Mouse (Mus musculus) mouse embryonic stem cell (cell line): ENCODE data around the gene Parp4.

Experiments used
- in situ Hi-C, 2 experiments: fragments of 300-500 bp; cut with MboI; formaldehyde crosslinking; loops; 1 replicate in 1 of 2; 3 replicates in 1 of 2; pipeline ENCODE4 v1.14.3; 2019 to 2020; ENCODE audit warnings: low sequenced_read_pairs in 2 of 2, low pct_unique_long_range_greater_than_20kb in 1 of 2, mixed read lengths in 1 of 2; ENCODE audit not compliant: unreplicated experiment in 1 of 2

Parp4 gene

DNA sequence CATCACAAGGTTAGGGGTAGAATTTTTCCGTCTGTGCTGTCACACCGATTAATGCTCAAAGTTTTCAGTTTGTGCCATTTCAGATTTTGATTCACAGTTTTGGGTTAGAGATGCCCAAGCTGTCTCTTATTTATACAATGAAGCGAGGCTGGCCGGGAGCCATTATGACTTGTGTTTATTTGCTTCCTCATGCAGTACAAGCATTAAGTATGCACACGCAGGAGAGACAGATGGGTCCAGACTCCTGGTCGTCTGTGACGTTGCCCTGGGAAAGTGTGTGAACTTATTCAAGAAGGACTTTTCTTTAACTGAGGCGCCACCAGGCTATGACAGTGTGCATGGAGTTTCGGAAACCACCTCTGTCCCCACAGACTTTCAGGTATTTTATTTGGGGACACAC lies 26.6 kb downstream of the Parp4 start:
- in situ Hi-C loops = no loop called here

DNA sequence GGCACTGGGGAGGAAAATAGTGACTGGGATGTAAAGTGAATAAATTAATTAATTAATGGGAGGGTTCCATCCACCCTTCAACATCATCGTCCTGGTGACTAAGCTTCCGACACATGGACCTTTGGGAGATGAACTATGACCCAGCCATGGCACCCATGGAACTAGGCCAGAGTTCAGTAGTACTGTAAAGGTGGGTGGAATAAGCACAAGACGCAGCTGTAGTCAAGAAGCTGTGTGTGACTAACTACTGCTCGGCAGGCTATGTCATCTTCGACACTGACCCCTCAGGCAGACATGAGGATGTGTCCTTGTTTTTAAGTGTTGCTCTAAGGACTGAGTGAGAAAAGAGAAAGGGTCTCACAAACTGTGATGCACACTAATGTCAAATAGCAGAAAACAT lies 29.0 kb downstream of the Parp4 start:
- in situ Hi-C loops = no loop called here

DNA sequence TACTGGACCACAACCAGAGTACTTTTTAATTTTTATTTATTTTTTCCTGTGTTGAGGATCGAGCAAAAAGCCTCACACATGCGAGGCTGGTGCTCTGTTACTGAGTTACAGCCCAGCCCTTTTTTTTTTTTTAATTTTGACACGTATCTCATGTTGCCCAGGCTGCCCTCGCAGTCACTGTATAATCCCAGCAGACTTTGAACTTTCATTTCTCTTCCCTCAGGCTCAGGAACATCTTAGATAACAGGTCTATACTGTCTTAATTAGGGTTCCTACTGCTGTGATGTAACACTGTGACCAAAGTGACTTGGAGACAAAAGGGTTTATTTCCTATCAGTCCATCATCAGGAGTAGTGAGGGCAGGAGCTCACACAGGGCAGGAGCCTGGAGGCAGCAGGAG lies 29.7 kb downstream of the Parp4 start:
- in situ Hi-C loops = no loop called here

DNA sequence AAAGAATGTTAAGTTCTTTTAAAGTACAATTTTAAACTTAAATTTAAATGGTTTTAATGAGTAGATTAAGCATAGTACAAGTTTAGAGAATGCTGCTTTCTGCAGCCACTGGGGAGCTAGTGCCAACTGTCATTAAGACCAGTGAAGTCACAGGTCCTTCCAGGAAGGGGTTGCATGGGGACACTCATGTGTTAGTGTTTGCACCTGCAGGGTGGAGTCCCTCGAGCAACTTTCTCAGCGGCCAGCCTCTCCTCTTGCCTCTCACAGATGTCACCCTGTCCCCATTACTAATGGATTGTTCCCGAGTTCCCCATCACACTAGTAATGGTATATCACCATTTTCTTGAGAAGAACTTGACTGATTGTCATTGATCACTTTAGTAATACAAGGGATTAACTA lies 37.8 kb downstream of the Parp4 start:
- in situ Hi-C loops = no loop called here

DNA sequence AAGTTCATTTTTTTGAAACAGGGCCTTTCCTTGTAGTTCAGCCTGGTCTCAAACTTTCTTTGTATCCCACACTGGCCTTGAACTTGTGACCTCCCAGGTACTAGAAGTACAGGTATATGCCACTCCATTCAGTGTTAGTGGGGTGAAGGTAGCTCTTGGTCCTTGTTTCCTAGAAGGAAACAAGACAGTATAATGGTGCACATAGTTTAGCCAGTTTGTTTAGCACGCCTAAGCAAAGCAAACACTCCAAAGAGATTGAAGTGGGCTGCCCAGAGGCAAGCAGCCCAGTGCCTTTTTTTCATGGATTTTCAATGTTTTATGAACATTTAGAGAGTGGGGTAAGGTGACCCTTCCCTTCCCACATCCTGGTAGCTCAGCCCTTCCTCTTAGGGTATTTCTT lies 42.1 kb downstream of the Parp4 start:
- in situ Hi-C loops = no loop called here

DNA sequence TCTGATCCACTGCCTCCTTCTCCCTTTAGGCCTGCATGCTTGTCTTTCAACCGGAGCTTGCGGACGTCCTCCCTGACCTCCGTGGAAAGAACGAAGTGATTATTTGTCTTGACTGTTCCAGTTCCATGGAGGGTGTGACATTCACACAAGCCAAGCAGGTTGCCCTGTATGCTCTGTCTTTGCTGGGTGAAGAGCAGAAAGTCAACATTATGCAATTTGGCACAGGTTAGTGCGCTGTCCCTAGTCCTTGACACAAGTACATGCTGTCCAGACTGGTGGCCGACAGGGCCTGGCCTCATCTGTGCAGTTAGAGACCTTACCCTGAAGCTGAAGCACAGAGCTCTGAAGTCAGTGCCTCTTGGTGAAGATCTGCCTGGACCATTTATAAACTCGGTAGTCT lies 45.0 kb downstream of the Parp4 start:
- in situ Hi-C loops = no loop called here

DNA sequence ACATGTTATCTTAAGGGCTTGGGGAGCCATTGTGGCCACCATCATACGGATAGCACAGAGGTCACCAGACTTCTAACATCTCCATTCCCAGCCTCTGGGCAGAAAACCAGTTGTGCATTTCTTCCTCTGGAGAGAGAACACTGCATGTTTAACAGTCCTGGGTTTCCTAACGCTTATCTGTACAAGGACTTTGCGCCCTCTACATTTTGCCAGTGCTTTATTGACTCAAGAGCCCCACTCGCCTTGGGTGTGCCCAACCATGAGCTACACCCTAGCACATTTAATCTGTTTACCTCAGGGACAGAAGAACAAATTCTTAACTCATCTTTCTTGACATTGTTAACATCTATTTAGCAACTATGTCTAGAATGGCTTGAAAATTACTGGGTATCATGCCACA lies 50.8 kb downstream of the Parp4 start:
- in situ Hi-C loops = no loop called here

DNA sequence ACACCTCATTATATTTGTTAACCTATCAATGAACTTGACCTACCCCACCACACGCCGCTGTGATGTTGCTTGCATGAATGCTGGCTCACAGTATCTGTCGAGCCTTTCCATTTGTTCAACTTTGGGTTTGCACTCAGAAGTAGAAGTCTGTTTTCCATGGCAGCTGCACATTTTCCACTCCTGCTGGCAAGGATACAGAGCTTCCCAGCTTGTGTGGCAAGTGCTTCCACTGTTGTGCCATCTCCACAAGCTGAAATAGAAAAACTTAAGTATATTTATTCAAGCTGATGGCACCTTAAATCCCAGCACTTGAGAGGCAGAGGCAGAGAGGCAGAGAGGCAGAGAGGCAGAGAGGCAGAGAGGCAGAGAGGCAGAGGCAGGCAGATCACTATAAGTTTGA lies 52.9 kb downstream of the Parp4 start:
- in situ Hi-C loops = no loop called here

DNA sequence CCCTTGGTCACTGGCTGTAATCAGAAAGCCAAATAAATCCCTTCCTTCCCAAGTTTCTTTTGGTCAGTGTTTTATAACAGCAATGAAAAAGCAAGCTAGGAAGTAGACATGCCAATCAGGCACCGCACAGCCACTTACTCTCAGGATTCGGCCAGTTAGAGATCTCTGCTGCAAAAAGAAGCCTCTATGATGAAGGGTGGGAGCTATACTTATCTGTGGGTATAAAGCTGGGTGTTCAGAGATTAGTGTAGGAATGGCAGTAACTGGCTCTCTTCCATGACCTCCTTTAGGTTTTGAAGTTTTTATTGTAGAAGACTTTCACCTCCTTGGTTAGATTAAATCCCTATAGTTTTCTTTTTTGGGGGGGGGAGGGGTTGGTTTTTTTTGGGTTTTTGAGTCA lies 55.7 kb downstream of the Parp4 start:
- in situ Hi-C loops = no loop called here

DNA sequence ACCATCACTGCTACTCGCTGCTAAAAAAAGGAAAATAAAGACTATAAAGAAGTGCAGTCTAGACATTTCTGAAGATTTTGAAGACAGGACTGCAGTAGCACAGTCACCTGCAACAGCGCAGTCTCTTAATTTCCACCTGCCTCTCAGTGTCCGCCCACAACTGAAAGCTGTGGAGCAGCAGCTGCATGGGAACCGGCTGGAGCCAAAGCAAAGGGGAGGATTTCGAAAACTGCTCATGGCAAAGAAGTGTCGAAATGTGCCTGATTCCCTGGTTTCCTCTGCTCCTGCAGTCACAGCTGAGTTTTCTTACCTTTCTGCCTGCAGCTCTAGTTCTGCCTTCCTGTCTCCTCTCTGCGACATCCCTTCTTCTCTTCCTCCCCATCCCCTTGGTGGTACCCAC lies 71.8 kb downstream of the Parp4 start:
- in situ Hi-C loops = no loop called here

DNA sequence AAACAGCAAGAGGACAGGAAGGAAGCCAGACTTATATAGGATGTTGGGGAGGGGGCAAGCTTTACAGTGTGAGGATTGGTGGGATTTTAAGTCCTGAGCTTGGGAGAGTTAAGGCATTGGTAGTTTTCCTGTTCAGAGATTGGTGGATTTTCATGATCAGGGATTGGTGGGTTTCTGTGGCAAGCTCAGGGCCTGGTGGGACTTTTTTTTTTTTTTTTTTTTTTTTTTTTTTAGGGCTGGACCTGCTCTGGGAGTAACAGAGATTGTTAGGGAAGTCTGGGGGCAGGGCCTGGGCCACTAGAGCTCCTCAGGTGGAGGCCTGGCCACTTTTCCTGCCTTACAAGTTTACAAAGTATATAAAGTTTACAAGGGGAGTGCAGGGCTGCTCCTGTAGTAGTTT lies 74.0 kb downstream of the Parp4 start:
- in situ Hi-C loops = no loop called here

DNA sequence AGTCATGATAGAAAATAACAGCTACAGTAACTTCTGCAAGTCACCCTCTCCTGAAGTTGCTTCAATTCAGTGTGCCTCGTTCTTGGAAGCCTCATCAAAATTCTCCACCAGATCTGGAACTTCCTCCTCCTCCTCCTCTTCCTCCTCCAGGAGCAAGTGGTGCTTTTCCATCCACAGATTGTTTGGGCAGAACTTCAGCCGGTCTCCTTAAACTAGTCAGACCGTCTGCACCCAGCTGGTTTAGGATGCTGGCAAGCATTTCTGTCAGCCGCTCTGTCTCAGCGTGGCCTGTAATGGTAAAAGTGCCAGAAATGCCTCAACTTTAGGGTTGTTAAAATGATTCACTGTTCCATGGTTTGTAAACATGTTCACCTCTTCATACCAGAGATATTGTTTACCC lies 90.2 kb downstream of the Parp4 start:
- in situ Hi-C loops = no loop called here

DNA sequence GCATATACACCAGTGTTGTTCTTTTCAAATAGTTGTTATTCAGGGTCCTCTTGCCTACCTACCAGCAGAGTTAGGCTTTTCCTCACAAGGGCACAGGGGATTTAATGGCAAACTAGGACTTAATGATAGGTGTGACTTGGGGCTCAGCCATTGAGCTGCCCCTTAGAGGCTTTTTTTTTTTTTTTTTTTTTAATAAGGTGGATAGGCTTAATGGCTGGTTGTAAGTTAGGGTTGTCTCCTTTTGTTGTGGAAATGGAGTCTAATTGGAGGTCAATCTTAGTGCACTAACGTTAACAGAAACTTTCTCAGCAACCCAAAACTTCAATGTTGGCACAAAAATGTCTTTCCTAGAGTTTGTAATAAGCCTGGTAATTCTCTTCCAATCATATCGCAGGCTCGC lies 91.5 kb downstream of the Parp4 start:
- in situ Hi-C loops = no loop called here

DNA sequence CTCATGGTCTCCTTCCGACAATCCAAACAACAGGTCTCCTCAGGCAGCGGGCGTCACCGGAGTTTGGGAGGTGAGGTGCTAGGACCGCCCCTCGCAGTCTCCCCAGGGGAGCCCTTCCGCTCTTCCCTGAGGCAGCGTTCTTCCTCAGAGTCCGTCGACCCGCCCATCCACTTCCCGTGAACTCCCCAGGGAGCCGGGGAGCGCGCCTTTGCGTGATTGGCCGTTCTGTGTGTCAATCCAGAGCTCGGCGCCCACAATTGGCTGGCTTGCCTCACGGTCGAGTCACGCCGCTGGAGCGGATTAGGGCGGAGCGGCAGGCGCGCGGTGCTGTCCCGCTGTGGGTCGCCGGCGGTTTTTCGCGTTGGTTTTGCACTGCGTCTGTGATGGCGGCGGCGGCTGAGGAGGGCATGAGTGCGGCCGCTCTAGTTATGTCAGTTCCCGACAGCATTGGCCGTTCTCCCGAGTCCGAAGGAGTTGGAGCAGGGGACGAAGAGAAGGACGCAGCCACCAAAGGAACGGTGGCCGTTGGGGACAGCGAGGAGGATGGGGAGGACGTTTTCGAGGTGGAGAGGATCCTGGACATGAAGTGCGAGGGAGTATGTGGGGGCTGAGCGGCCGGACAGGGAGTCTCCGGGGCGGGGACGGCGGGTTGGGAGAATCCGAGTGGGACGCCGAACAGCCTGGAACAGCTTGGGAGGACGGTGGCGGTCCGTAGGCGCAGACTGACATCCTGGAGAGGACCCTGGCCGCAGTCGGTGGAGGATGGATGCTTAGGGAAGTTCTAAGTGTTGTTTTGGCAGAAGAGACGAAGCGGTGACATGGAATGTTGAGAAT lies 92.8 kb downstream of the Parp4 start, which contains the start of gene Mphosph8:
TSS of gene Mphosph8 (plus strand) at position 280 of the 834 bp plus-strand sequence.
- in situ Hi-C loops = no loop called here

DNA sequence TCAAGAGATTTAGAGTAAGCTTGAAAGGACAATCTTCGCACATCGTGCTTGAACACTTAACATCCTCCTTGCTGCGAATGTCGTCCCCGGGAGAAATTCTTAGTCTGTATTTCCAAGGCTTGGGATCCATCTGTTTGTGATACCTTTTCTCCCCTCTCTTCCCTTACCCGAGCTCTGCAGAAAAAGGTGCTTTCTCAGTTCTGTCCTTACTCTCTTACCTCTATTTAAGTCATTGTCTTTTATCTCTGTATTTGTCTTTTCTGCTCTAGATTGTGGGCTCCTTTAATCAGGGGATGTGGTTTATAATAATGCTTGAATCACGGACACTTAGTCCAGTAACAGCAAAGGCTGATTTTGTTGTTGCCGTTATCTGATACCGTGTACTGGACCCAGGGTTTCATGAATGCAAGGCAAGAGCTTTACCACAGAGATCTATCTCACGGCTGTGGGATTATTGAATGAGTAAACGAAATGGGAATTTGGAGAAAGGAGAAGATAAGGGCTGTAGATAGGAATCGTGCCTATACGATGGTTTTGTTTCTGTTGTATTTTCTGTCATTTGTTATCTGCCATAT lies 93.7 kb downstream of the Parp4 start:
- in situ Hi-C loops = no loop called here

DNA sequence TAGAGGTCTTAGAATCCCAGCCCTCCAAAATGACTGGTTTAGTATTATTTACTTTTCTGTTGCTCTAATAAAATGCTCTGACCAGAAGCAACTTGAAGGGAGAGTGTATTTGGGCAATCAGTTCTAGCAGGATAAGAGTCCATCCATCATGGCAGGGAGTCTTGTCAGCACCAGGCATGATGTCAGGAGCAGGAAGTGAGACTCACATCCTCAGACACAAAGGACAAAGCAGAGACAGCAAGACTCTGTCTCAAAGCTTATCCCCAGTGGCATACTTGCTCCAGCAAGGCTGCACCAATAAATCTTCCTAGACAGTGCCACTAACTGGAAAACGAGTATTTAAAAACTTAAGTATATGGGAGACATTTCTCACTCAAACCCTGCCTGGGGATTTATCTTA lies 110.0 kb downstream of the Parp4 start:
- in situ Hi-C loops = loop anchor here in 1 of 2 experiments (25.0 kb wide), 1 partner anchor 248 kb away; no protein-coding TSS in a partner anchor

DNA sequence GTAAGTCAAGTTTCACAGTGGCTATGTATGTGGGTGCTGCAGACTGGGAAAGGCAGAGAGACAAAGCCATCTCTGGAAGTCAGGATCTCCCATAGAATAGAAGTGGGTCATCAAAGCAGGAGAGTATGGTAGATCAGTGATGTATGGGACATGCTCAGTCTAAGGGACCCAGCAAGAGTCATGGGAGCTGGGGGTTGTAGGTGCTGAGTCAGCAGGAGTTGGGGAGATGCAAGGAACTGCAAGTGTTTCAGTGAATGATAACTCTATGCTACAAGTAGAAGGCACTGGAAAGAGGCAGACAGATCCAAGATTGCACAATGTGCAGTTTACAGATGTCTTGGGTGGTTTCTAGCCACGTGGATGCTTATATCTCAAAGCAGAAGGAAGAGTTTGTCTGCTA lies 113.7 kb downstream of the Parp4 start:
- in situ Hi-C loops = loop anchor here in 1 of 2 experiments (25.0 kb wide), 1 partner anchor 252 kb away; no protein-coding TSS in a partner anchor

DNA sequence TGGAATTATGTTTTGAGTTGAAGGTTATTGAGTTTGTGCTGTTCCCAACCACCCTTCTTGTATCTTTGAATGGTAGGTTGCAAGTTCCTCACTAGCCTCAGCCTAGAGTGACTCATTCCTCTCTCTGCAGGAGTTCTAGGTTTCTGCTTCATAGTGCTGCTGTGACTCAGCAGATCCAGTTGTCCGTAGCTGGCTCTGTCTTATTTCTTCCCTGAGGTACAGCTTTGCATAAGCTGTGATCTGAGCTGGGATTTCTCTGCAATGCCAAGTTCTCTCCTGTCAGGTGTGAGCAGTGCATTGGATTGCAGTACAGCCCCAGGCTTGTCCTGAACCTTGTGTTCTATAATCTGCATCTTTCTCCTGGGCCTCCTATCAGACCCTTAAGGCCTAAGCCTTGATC lies 114.3 kb downstream of the Parp4 start:
- in situ Hi-C loops = loop anchor here in 1 of 2 experiments (25.0 kb wide), 1 partner anchor 252 kb away; no protein-coding TSS in a partner anchor

DNA sequence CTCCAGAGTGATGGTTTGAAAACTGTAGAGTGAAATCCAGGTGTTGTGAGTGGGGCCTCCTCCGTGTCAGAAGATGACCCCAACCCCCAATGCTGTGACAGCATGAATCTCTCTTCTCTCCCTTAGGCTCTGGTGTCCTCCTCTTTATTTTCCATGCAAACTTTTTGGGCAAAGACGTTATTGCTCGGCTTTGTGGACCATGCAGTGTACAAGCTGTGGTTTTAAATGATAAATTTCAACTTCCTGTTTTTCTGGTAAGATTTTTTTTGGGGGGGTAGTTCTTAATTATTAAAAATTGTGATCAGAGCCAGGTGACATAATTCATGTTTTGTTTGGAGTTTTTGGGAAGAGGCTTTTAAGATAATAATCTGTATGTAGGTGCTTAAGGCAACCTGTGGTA lies 120.1 kb downstream of the Parp4 start:
- in situ Hi-C loops = loop anchor here in 1 of 2 experiments (25.0 kb wide), 1 partner anchor 258 kb away; no protein-coding TSS in a partner anchor

DNA sequence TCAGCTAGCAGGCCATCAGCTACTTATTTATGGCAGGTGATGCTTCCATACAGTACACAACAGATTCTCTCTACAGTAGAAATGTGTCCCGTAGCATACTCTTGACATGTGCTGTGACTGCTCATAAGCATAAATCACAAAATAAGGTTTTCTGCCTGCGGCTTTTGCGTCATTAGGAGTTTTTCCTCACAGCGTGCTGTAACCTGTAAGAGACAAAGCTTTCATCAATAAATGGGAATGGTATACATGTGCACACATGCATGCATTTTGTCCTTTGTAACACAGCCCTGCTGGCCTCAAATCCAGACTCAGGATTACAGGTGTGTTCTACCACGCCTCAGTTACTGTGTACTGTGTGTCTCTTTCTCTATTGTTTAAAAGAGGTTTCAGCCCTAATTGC lies 122.4 kb downstream of the Parp4 start:
- in situ Hi-C loops = loop anchor here in 1 of 2 experiments (25.0 kb wide), 1 partner anchor 261 kb away; no protein-coding TSS in a partner anchor
